Mouse (Mus musculus) intestine, embryonic 16.5 days (tissue): ENCODE measurements at regions not wholly inside any gene's neighbourhood (a gene's known extent, or its start where the extent isn't known, plus 50 kb on each side); places are given as distances from the start of the nearest gene placed in this dataset.
A peak's percentile ranks its signal among the peaks of the same experiment; 100 is the strongest.

Experiments
- ATAC-seq: fragments of 200-750 bp; cut with Nextera tagmentation; 2 replicates; pipeline ENCODE4 v1.8.0; 2017; ENCODE audit warnings: moderate TSS enrichment, moderate library complexity
- H3K27ac ChIP-seq: fragments of 300-500 bp; sonication (generic); 2 replicates; pipeline ENCODE4 v1.5.1; 2014; ENCODE audit warnings: mild to moderate bottlenecking, low read length
- H3K27me3 ChIP-seq: fragments of 300-500 bp; sonication (generic); replicated peaks from 2 replicates; pipeline ENCODE4 v1.6.1; 2014; ENCODE audit warnings: low read length, control low read depth, mixed read lengths; ENCODE audit not compliant: control insufficient read depth, insufficient read depth
- H3K36me3 ChIP-seq: fragments of 300-500 bp; sonication (generic); 2 replicates; pipeline ENCODE4 v1.6.1; 2014; ENCODE audit warnings: low read length, control low read depth; ENCODE audit not compliant: control insufficient read depth, insufficient read depth
- H3K4me1 ChIP-seq: fragments of 300-500 bp; sonication (generic); 2 replicates; pipeline ENCODE4 v1.6.1; 2014; ENCODE audit warnings: low read length, control low read depth, mixed read lengths; ENCODE audit not compliant: control insufficient read depth, insufficient read depth
- H3K4me2 ChIP-seq: fragments of 300-500 bp; sonication (generic); 2 replicates; pipeline ENCODE4 v1.6.1; 2014; ENCODE audit warnings: low read depth, low read length, control low read depth
- H3K4me3 ChIP-seq: fragments of 300-500 bp; sonication (generic); 2 replicates; pipeline ENCODE4 v1.5.1; 2014; ENCODE audit warnings: mild to moderate bottlenecking, low read length
- H3K9ac ChIP-seq: fragments of 300-500 bp; sonication (generic); 2 replicates; pipeline ENCODE4 v1.6.1; 2014; ENCODE audit warnings: low read depth, low read length
- H3K9me3 ChIP-seq: fragments of 300-500 bp; sonication (generic); 2 replicates; pipeline ENCODE4 v1.6.1; 2016; ENCODE audit warnings: low read length, control low read depth; ENCODE audit not compliant: control insufficient read depth
- WGBS: fragments of 180-500 bp; shearing (Covaris S2); extraction: QIAGEN DNeasy Blood & Tissue Kit; methylation state at CpG from one replicate; pipeline ENCODE4 v1.1.7; 2014; 5-methylcytosine and 5-hydroxymethylcytosine counted together

DNA sequence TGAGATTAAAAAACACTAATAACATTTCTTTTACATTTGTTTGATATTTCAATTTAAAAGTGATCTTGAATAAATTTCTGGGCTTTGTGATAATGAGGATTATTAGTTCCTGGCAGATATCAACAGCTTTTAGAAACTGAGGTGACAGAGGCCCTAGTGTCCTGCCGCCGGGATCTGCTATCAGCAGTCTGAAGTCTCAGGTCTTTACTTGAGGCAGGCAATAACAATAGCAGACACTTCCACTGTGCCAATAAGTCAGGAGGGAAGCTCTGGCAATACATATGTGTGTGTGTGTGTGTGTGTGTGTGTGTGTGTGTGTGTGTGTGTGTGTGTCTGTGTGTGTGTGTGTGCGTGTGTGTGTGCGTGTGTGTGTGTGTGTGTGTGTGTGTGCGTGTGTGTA lies 252.1 kb downstream of the Lipi start:
- no peaks in the 10 kb centered on the region for H3K9me3 ChIP-seq
- H3K4me3 ChIP-seq, result no peak overlapping the region
- H3K4me2 ChIP-seq, result no peak overlapping the region
- H3K27ac ChIP-seq, result no peak overlapping the region
- H3K27me3 ChIP-seq, result no peaks in the 10 kb centered on the region
- H3K9ac ChIP-seq, result no peak overlapping the region
- no peaks in the 10 kb centered on the region for H3K4me1 ChIP-seq
- H3K36me3 ChIP-seq, result no peaks in the 10 kb centered on the region
- ATAC-seq, result no peak
- 66% methylated on average over 5 of the region's 5 CpGs for WGBS

DNA sequence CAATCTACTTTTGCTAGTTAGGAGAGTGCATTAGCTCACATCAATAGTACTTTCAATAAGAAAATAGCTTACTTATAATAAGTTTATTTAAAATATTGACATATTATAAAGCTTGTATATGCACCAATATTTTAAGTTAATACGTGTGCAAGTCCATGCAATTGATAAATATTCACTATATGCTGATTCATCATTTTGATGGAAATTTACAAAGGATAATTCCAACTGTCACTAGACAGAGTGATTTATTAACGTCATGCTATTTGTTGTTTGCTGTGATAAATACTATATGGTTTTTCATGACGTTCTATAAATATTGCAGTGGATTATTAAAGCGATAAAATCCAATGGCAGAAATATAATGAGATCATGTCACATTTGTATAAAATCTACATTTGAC lies 253.0 kb downstream of the Lipi start:
- no peak overlapping the region for H3K27ac ChIP-seq
- H3K4me3 ChIP-seq, result no peak overlapping the region
- 82% methylated on average over 4 of the region's 4 CpGs for WGBS
- H3K4me1 ChIP-seq, result no peaks in the 10 kb centered on the region
- no peak overlapping the region for H3K9ac ChIP-seq
- H3K4me2 ChIP-seq, result no peak overlapping the region
- no peaks in the 10 kb centered on the region for H3K36me3 ChIP-seq
- no peak for ATAC-seq
- H3K9me3 ChIP-seq, result no peaks in the 10 kb centered on the region
- H3K27me3 ChIP-seq, result no peaks in the 10 kb centered on the region

DNA sequence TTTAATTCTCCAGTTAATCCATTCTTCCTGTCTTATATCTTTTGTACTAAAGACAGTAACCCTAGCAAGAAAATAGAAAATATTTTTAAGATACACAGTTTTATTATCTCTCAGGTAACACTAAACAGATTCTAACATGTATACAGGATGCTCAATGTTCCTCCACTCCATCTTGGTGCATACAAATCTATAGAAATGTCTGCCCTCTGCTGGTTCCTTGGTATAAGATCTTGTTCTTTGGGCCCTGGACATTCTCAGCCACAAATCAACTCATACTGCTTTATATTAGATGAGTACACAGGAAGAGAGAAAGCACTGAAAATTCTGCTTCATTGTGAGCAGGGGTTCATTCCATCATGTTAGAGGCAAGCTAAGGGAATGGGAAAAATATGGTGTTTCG lies 260.6 kb downstream of the Lipi start:
- ATAC-seq, result no peak; the same call in 1 of the 2 replicates
- H3K4me2 ChIP-seq, result no peak overlapping the region
- H3K9ac ChIP-seq, result no peak overlapping the region
- H3K27me3 ChIP-seq, result no peaks in the 10 kb centered on the region
- H3K9me3 ChIP-seq, result no peaks in the 10 kb centered on the region
- no peak overlapping the region for H3K27ac ChIP-seq
- H3K36me3 ChIP-seq, result no peaks in the 10 kb centered on the region
- H3K4me3 ChIP-seq, result no peak overlapping the region
- WGBS, result 90% methylated on average over 1 of the region's 1 CpGs
- H3K4me1 ChIP-seq, result no peaks in the 10 kb centered on the region

DNA sequence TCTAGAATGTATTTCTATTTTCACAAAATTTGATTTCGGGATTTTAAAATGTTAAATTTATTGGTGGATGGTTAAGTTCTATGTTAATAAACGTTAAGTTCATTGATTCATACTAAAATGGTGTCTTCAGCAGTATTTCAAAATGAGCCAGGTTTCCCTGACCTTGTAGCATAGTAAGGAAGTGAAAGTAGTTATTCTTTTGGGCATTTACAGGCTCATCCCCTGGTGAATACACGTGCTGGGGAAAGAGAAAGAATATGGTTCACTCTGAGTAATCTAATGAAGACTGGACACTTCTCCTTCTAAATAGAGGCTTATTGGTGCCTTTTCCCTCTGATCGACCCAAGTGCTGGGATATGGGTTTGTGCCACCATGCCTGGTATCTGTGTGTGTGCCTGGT lies 281.1 kb downstream of the Lipi start:
- Histone ChIP-seq H3K27me3 (no peaks in the 10 kb centered on the region), H3K9ac (no peak overlapping the region), H3K4me2 (no peak overlapping the region), H3K36me3 (no peaks in the 10 kb centered on the region), H3K4me1 (no peaks in the 10 kb centered on the region), H3K9me3 (no peaks in the 10 kb centered on the region), H3K4me3 (no peak overlapping the region), H3K27ac (no peak overlapping the region)
- 78% methylated on average over 4 of the region's 4 CpGs for WGBS
- ATAC-seq, result no peak

DNA sequence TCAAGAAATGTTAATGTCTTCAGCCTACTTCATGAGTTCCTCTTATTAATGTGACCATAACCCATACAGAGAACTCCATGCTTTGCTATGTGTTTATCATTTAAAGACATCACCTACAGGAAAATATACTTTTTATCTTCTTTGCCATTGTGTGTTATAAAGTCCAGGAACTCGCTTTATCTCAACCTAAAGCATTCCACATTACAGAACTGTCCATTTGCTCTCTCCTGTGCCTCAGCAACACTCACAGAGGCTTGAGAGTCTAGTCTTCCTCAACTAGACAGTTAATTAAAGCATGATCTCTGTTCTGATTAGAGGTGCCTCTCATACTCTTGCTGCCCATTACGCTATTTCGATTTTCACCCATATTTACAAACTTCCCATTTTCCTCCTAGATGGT lies 288.4 kb downstream of the Lipi start:
- no peaks in the 10 kb centered on the region for H3K36me3 ChIP-seq
- H3K4me1 ChIP-seq, result no peaks in the 10 kb centered on the region
- no peaks in the 10 kb centered on the region for H3K9me3 ChIP-seq
- ATAC-seq, result no peak
- H3K9ac ChIP-seq, result no peak overlapping the region
- no peak overlapping the region for H3K27ac ChIP-seq
- H3K27me3 ChIP-seq, result no peaks in the 10 kb centered on the region
- H3K4me2 ChIP-seq, result no peak overlapping the region
- H3K4me3 ChIP-seq, result no peak overlapping the region
- 91% methylated on average over 3 of the region's 3 CpGs for WGBS

DNA sequence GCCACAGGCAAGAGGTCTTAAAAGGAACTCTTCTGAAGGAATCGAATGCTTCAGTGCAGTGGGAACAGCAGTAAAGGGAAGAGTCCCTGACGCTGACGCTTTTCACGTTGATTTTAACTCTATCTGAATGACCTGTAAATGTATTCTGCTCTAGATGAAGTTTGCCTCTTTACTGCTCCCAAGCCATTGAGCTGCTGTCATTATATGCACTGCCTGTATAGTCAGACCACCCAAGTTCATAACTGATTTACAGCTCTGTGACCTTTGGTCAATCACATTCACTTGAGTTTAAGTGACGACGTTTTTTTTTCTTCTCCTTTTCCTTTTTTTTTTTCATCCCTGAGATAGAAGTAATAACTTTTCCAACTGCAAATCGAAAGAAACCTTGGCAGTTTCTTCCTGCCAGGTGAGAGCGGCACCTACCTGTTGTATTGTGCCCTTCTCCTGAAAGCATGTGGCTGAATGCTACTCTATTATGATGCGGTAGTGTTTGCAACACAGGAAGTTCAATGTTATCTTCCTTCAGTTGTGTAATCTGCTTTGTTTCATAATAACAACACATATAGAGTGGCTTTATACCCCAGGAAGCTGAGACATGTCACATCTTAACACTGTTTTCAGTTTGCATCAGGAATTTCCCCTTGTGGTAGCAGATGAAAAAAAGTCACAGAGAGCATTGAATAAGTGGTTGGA lies 293.0 kb downstream of the Lipi start:
- peak; percentile 95 for ATAC-seq
- WGBS, result 56% methylated on average over 9 of the region's 9 CpGs
- H3K27me3 ChIP-seq, result no peaks in the 10 kb centered on the region

DNA sequence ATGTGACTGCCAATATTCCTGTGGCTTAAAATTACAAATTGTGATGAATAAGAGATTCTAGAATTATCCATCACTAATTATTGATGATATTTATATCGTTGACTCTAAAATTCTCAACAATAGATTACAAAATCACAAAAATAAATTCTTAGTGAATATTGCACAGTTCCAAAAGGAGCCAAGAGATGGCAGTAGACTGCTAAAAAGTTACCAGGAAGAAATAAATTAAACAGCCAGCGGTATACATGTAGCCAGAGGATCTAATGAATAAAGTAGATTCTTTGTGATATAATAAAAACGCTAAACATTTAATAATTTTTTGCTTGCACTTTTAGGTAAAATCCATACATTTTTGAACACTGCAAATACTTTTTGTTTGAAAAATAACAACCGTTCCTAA lies 294.7 kb downstream of the Lipi start:
- no peaks in the 10 kb centered on the region for H3K4me1 ChIP-seq
- H3K36me3 ChIP-seq, result no peaks in the 10 kb centered on the region
- ATAC-seq, result no peak
- no peak overlapping the region for H3K4me3 ChIP-seq
- no peak overlapping the region for H3K4me2 ChIP-seq
- no peak overlapping the region for H3K9ac ChIP-seq
- H3K27ac ChIP-seq, result no peak overlapping the region
- no peaks in the 10 kb centered on the region for H3K9me3 ChIP-seq
- no peaks in the 10 kb centered on the region for H3K27me3 ChIP-seq
- 37% methylated on average over 4 of the region's 4 CpGs for WGBS

More for the DNA sequence above, 293.0 kb downstream of the Lipi start:
- Histone ChIP-seq H3K4me3 (no peak overlapping the region), H3K27ac (0 out of 2 replicates have a peak overlapping the region, but pooled peaks have one; percentile 25), H3K4me1 (no peaks in the 10 kb centered on the region), H3K36me3 (no peaks in the 10 kb centered on the region), H3K9me3 (no peaks in the 10 kb centered on the region), H3K9ac (no peak overlapping the region), H3K4me2 (peak overlapping the region; percentile 2; the same call in 1 of the 2 replicates)

DNA sequence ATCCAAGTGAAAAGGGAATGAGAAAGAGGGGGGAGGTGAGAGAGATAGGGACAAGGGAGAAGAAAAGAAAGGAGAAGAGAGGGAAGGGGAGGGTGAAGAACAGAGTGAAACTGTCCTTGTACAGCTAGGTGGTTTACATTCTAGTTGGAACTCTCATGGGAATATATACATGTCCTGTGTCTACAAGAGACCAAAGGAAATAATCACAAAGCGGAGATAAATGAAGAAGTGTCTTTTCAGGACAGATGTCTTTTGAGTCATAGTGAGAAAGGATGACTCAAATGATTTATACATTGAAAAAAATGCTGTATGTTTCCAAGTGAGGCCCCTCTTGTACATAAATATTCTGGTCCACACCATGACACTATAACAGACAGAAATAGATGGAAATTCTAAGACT lies 298.7 kb downstream of the Lipi start:
- no peaks in the 10 kb centered on the region for H3K36me3 ChIP-seq
- no peak overlapping the region for H3K9ac ChIP-seq
- H3K27ac ChIP-seq, result no peak overlapping the region
- 91% methylated on average over 1 of the region's 1 CpGs for WGBS
- no peaks in the 10 kb centered on the region for H3K4me1 ChIP-seq
- H3K4me2 ChIP-seq, result no peak overlapping the region
- H3K4me3 ChIP-seq, result no peak overlapping the region
- H3K9me3 ChIP-seq, result no peaks in the 10 kb centered on the region
- ATAC-seq, result no peak
- H3K27me3 ChIP-seq, result no peaks in the 10 kb centered on the region

DNA sequence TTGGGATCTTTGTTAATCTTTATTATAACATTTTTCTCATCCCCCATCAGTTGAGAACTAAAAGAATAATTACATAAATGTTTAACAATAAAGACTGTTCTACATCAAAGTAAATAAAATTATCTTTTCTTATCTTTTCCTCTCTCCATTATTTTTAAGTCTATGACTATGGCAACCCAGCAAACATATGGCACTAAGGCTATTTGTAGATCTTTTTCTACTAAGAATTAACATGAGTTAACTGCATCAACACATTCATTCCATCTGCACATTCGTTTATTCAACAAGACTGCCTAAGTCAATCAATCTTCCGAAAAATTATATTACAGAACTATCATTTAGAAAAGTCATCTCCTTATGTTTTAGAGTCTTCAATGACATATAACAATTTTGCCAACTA lies 300.1 kb downstream of the Lipi start:
- no peak for ATAC-seq
- H3K9me3 ChIP-seq, result no peaks in the 10 kb centered on the region
- 86% methylated on average over 2 of the region's 2 CpGs for WGBS

DNA sequence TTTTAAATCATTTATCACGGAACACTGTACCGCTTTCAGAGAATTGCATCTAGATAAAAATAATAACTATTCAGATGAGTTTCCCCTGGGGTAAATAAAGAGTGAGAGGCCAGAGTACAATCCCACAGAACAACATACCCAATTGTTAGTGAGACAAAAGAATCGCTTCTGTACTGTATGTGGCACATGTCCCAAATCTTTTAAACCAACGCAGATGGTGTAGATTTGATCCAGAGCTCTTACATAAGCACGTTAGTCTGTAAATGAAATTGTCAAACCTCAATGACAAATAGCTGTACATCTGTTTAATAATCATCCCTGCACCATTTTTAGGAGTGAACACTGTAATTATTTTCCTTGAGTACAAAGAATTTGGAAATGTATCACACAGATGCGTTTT lies 322.0 kb downstream of the Lipi start:
- Histone ChIP-seq H3K4me1 (no peaks in the 10 kb centered on the region), H3K27me3 (no peaks in the 10 kb centered on the region), H3K9me3 (no peaks in the 10 kb centered on the region), H3K4me3 (no peak overlapping the region), H3K27ac (no peak overlapping the region), H3K4me2 (no peak overlapping the region), H3K36me3 (no peaks in the 10 kb centered on the region), H3K9ac (no peak overlapping the region)
- 80% methylated on average over 6 of the region's 6 CpGs for WGBS
- no peak for ATAC-seq

More for the DNA sequence above, 300.1 kb downstream of the Lipi start:
- Histone ChIP-seq H3K9ac (no peak overlapping the region), H3K4me1 (no peaks in the 10 kb centered on the region), H3K36me3 (no peaks in the 10 kb centered on the region), H3K4me3 (no peak overlapping the region), H3K4me2 (no peak overlapping the region), H3K27me3 (no peaks in the 10 kb centered on the region), H3K27ac (no peak overlapping the region)
